Mouse (Mus musculus): ENCODE results near the gene Shprh.
"Not testable (repeated sequence)": the region's sequence is repeated elsewhere in the genome, so short reads cannot be mapped to it uniquely, and the experiment has no call there.

Gene Shprh

GRCm38 (mm10) chr10:11148884-11149741, at the start of gene Shprh:
TSS of gene Shprh (plus strand) at chr10:11149427.
- DNase-seq (ENCODE audit: low read depth, low spot score): peak; percentile 100

GRCm38 (mm10) chr10:11121781-11122180, 27.4 kb upstream of the Shprh start:
- DNase-seq (ENCODE audit: low read depth, low spot score): no peak

GRCm38 (mm10) chr10:11145580-11145979, 3.6 kb upstream of the Shprh start:
- no peak for DNase-seq (ENCODE audit: low read depth, low spot score)

- no peak for DNase-seq (ENCODE audit: low read depth, low spot score)
These were observed 781 bp upstream of the Shprh start for GRCm38 (mm10) chr10:11148446-11148845.

GRCm38 (mm10) chr10:11149742-11150125, 507 bp downstream of the Shprh start:
- DNase-seq (ENCODE audit: low read depth, low spot score): no peak

- no peak for DNase-seq (ENCODE audit: low read depth, low spot score)
These were observed 2.4 kb downstream of the Shprh start for GRCm38 (mm10) chr10:11151644-11152043.

GRCm38 (mm10) chr10:11157039-11157438, 7.8 kb downstream of the Shprh start:
- no peak for DNase-seq (ENCODE audit: low read depth, low spot score)

GRCm38 (mm10) chr10:11164537-11164936, 15.3 kb downstream of the Shprh start:
- DNase-seq (ENCODE audit: low read depth, low spot score): no peak

- no peak for DNase-seq (ENCODE audit: low read depth, low spot score)
These were observed 21.0 kb downstream of the Shprh start for GRCm38 (mm10) chr10:11170252-11170651.

GRCm38 (mm10) chr10:11171615-11172014, 22.4 kb downstream of the Shprh start:
- DNase-seq (ENCODE audit: low read depth, low spot score): no peak

- DNase-seq (ENCODE audit: low read depth, low spot score): no peak
These were observed 23.3 kb downstream of the Shprh start for GRCm38 (mm10) chr10:11172519-11172918.

- no peak for DNase-seq (ENCODE audit: low read depth, low spot score)
These were observed 26.7 kb downstream of the Shprh start for GRCm38 (mm10) chr10:11175801-11176482.

- no peak for DNase-seq (ENCODE audit: low read depth, low spot score)
These were observed 30.9 kb downstream of the Shprh start for GRCm38 (mm10) chr10:11180077-11180476.

GRCm38 (mm10) chr10:11197341-11197740, 48.1 kb downstream of the Shprh start:
- DNase-seq (ENCODE audit: low read depth, low spot score): no peak

GRCm38 (mm10) chr10:11198346-11198745, 49.1 kb downstream of the Shprh start:
- no peak for DNase-seq (ENCODE audit: low read depth, low spot score)

GRCm38 (mm10) chr10:11199980-11200379, 50.8 kb downstream of the Shprh start:
- DNase-seq (ENCODE audit: low read depth, low spot score): peak; percentile 53

- not testable (repeated sequence) for DNase-seq (ENCODE audit: low read depth, low spot score)
These were observed 56.7 kb downstream of the Shprh start for GRCm38 (mm10) chr10:11205883-11206282.

- DNase-seq (ENCODE audit: low read depth, low spot score): no peak
These were observed 59.4 kb downstream of the Shprh start for GRCm38 (mm10) chr10:11208670-11209069.

GRCm38 (mm10) chr10:11212003-11212402, 62.8 kb downstream of the Shprh start:
- DNase-seq (ENCODE audit: low read depth, low spot score): peak; percentile 18

GRCm38 (mm10) chr10:11226442-11226841, 77.2 kb downstream of the Shprh start:
- DNase-seq (ENCODE audit: low read depth, low spot score): no peak

- peak; percentile 80 for DNase-seq (ENCODE audit: low read depth, low spot score)
These were observed 80.4 kb downstream of the Shprh start for GRCm38 (mm10) chr10:11229545-11230178.

- DNase-seq (ENCODE audit: low read depth, low spot score): no peak
These were observed 84.0 kb downstream of the Shprh start for GRCm38 (mm10) chr10:11233208-11233607.

All from ZHBTc4 (cell line).